Mouse (Mus musculus): ENCODE measurements around the gene Ace2.

GRCm38 (mm10) chrX:164113744-164114143 lies 25.4 kb upstream of the Ace2 start:
- TF ChIP-seq CTCF (IDR thresholded peaks at IDR 0.05; ENCODE audit: extremely low read depth, insufficient read depth, low read length) = no peak
- TF ChIP-seq POLR2A (IDR thresholded peaks at IDR 0.05; ENCODE audit: extremely low read depth, insufficient read depth, low read length) = no peak

Measured in cortical plate, adult 2 months (tissue).